Mouse (Mus musculus): ENCODE data around the gene Tubb5. TPM values are rescaled to one million over a fixed set of nuclear protein-coding genes. Genes with fewer than 3 reads are reported as not detected.

Tubb5 gene
- 1,505 and 1,511 TPM in 2 replicates for polyA plus RNA-seq (2016; fragmentation: Nextera tagmentation; extraction: Ambion mirVana)

GRCm38 (mm10) chr17:35838122-35838544, at the start of gene Tubb5:
Gene Tubb5, minus strand, starts transcription at chr17:35838306.
- ATAC-seq (ENCODE audit: low FRiP score), result peak; percentile 80
- Histone ChIP-seq H3K9me3 (replicated peaks) (no peaks in the 10 kb centered on the region), H3K27ac (peak within 1 kb of the TSS; percentile 99), H3K4me1 (peaks cover 44% of the 10 kb centered on the region), H3K4me2 (replicated peaks) (peak within 1 kb of the TSS; percentile 79), H3K9ac (peak within 1 kb of the TSS; percentile 97), H3K4me3 (peak within 1 kb of the TSS; percentile 80), H3K36me3 (peaks cover 36% of the 10 kb centered on the region), H3K27me3 (no peaks in the 10 kb centered on the region)
- WGBS, result under 1% methylated on average over 29 of the region's 29 CpGs

- H3K9ac ChIP-seq, result no peak overlapping the region
- no peaks in the 10 kb centered on the region for H3K9me3 ChIP-seq (replicated peaks)
- H3K4me3 ChIP-seq, result no peak overlapping the region
- peaks cover 97% of the 10 kb centered on the region for H3K36me3 ChIP-seq
- no peaks in the 10 kb centered on the region for H3K27me3 ChIP-seq
- no peak overlapping the region for H3K4me2 ChIP-seq (replicated peaks)
- 94% methylated on average over 11 of the region's 17 CpGs for WGBS
- H3K27ac ChIP-seq, result no peak overlapping the region
- H3K4me1 ChIP-seq, result no peaks in the 10 kb centered on the region
- no peak for ATAC-seq (ENCODE audit: low FRiP score)
These were observed 49.6 kb upstream of the Tubb5 start for GRCm38 (mm10) chr17:35887725-35888124.

- no peak overlapping the region for H3K9ac ChIP-seq
- H3K4me1 ChIP-seq, result peaks cover 11% of the 10 kb centered on the region
- ATAC-seq (ENCODE audit: low FRiP score), result no peak
- H3K36me3 ChIP-seq, result peaks cover 73% of the 10 kb centered on the region
- H3K4me2 ChIP-seq (replicated peaks), result no peak overlapping the region
- no peaks in the 10 kb centered on the region for H3K9me3 ChIP-seq (replicated peaks)
- H3K4me3 ChIP-seq, result no peak overlapping the region
- 94% methylated on average over 14 of the region's 14 CpGs for WGBS
- no peak overlapping the region for H3K27ac ChIP-seq
- H3K27me3 ChIP-seq, result no peaks in the 10 kb centered on the region
These were observed 45.7 kb upstream of the Tubb5 start for GRCm38 (mm10) chr17:35883777-35884176.

- no peaks in the 10 kb centered on the region for H3K9me3 ChIP-seq (replicated peaks)
- H3K9ac ChIP-seq, result no peak overlapping the region
- no peak overlapping the region for H3K27ac ChIP-seq
- peaks cover 11% of the 10 kb centered on the region for H3K4me1 ChIP-seq
- H3K27me3 ChIP-seq, result no peaks in the 10 kb centered on the region
- H3K4me2 ChIP-seq (replicated peaks), result no peak overlapping the region
- ATAC-seq (ENCODE audit: low FRiP score), result no peak
- peaks cover 65% of the 10 kb centered on the region for H3K36me3 ChIP-seq
- WGBS, result 92% methylated on average over 17 of the region's 17 CpGs
- H3K4me3 ChIP-seq, result no peak overlapping the region
These were observed 44.8 kb upstream of the Tubb5 start for GRCm38 (mm10) chr17:35882924-35883323.

GRCm38 (mm10) chr17:35879245-35880057, 41.3 kb upstream of the Tubb5 start, which contains the start of gene Dhx16:
Gene Dhx16, plus strand, starts transcription at chr17:35879819.
- 6% methylated on average over 66 of the region's 66 CpGs for WGBS
- Histone ChIP-seq H3K36me3 (peaks cover 49% of the 10 kb centered on the region), H3K27ac (peak within 1 kb of the TSS; percentile 71), H3K27me3 (no peaks in the 10 kb centered on the region), H3K4me3 (peak within 1 kb of the TSS; percentile 78), H3K4me2 (replicated peaks) (peak within 1 kb of the TSS; percentile 71), H3K9ac (peak within 1 kb of the TSS; percentile 82), H3K9me3 (replicated peaks) (no peaks in the 10 kb centered on the region), H3K4me1 (peaks cover 11% of the 10 kb centered on the region)
- ATAC-seq (ENCODE audit: low FRiP score), result peak; percentile 91

DNA sequence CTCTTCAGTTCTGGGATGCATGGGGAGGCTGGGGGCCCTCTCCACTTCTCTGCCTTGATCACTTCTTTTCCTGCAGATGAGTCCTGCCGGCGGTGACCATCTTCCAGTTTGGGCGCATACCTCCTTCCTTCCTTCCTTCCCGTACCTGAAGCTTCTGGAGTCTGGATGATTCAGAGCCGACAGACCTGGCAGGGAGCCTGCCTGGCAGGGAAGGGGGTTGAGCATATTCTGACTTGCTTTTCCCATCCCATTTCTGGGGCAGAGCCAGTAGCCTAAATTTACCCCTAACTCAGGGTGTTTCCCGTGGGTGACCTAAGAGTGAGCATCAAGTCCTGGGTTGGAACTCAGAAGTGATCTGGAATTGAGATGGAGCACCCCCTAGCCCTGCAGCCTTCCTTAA, 36.6 kb upstream of the Tubb5 start:
- Histone ChIP-seq H3K36me3 (peaks cover 38% of the 10 kb centered on the region), H3K9ac (no peak overlapping the region), H3K27ac (no peak overlapping the region), H3K4me3 (no peak overlapping the region), H3K4me2 (replicated peaks) (no peak overlapping the region), H3K27me3 (no peaks in the 10 kb centered on the region), H3K9me3 (replicated peaks) (peaks cover 6% of the 10 kb centered on the region; the same call in 1 of the 2 replicates), H3K4me1 (peaks cover 34% of the 10 kb centered on the region)
- 95% methylated on average over 6 of the region's 6 CpGs for WGBS
- ATAC-seq (ENCODE audit: low FRiP score), result no peak

GRCm38 (mm10) chr17:35873774-35874519, 35.8 kb upstream of the Tubb5 start:
- WGBS, result 32% methylated on average over 21 of the region's 21 CpGs
- Histone ChIP-seq H3K4me3 (peak overlapping the region; percentile 14; the same call in 1 of the 2 replicates), H3K9me3 (replicated peaks) (peaks cover 6% of the 10 kb centered on the region; the same call in 1 of the 2 replicates), H3K36me3 (peaks cover 38% of the 10 kb centered on the region), H3K4me2 (replicated peaks) (peak overlapping the region; percentile 31), H3K27me3 (no peaks in the 10 kb centered on the region), H3K4me1 (peaks cover 42% of the 10 kb centered on the region), H3K9ac (no peak overlapping the region), H3K27ac (no peak overlapping the region)
- ATAC-seq (ENCODE audit: low FRiP score), result peak; percentile 15

DNA sequence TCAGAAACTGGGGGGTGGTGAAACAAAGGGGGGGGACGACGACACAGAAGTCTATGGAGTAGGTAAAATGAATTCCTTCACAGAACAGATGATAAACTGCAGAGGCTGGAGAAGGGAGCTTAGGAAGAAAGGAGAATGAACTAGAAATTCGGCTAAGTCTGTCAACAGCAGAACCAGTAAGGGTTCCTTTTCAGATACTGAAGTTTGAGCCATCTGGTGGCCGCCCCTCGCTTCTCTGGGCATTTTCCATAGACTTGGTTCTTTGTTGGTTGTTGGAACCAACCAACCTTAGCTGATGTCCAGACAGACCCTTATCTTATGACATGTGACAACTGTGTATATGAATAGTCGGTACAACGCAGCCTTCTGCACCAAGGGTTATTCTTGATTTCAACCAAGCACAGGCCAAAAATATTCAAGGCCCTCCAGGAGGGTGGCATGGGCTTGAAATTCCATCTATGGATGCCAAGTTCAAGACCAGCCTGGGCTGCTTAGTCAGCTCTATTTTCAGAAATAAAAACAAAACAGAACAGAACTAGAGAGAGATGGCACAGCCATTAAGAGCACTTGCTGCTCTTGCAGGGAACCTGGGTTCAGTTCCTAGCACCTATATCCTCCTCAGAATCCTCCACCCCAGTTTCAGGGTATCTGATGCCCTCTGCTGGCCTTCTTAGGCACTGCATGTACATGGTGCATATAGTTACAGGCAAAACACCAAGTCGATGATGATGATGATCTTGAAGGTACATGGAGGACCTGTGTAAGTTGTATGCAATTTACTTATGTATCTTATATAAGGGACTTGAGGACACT, 33.0 kb upstream of the Tubb5 start:
- Histone ChIP-seq H3K4me2 (replicated peaks) (peak overlapping the region; percentile 99), H3K4me3 (peak overlapping the region; percentile 75), H3K27ac (peak overlapping the region; percentile 73; the same call in 1 of the 2 replicates), H3K27me3 (no peaks in the 10 kb centered on the region), H3K36me3 (peaks cover 33% of the 10 kb centered on the region), H3K9ac (no peak overlapping the region), H3K9me3 (replicated peaks) (peaks cover 6% of the 10 kb centered on the region; the same call in 1 of the 2 replicates), H3K4me1 (peaks cover 61% of the 10 kb centered on the region)
- no peak for ATAC-seq (ENCODE audit: low FRiP score)
- WGBS, result 88% methylated on average over 8 of the region's 8 CpGs

GRCm38 (mm10) chr17:35870151-35870883, 32.2 kb upstream of the Tubb5 start:
- Histone ChIP-seq H3K4me2 (replicated peaks) (peak overlapping the region; percentile 99), H3K27me3 (no peaks in the 10 kb centered on the region), H3K9ac (peak overlapping the region; percentile 85), H3K4me3 (peak overlapping the region; percentile 75), H3K9me3 (replicated peaks) (peaks cover 6% of the 10 kb centered on the region; the same call in 1 of the 2 replicates), H3K4me1 (peaks cover 61% of the 10 kb centered on the region), H3K36me3 (peaks cover 28% of the 10 kb centered on the region), H3K27ac (peak overlapping the region; percentile 73)
- WGBS, result 66% methylated on average over 9 of the region's 9 CpGs
- ATAC-seq (ENCODE audit: low FRiP score), result no peak

DNA sequence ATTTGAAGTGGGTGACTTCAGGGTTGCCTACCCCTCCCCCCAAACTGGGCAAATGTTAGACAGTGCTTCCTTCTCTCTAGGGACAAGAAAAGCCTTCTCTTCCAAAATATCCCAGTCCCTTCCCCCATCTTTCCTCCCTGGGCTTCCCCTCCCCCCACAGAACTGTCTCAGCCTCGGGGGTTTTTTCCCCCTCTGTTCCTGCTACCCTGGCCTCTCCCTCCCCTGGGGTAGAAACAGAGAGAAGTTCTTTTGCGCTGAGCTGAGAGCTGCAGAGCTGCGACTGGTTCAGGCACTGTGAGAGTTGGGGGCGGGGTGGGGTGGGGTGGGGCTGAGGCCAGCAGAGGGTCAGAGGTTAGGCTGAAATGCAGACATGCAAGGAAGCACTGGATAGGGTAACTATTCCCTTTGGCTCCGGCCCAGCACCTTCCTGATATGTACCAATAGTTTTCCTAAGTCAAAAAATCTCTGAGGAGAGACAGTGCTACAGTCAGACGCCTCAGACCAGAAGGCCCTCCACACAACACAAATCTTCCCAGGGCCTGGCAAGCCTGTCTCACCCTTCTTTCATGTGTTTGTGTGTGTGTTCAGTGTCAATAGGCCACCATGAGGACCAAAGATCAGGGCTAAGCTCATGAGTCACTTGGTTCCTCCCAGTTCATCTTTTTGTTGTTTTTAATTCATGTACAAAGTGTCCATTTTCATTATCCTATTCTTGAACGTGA, 31.4 kb upstream of the Tubb5 start:
- no peaks in the 10 kb centered on the region for H3K27me3 ChIP-seq
- peak overlapping the region; percentile 99 for H3K4me2 ChIP-seq (replicated peaks)
- peaks cover 20% of the 10 kb centered on the region for H3K36me3 ChIP-seq
- peaks cover 68% of the 10 kb centered on the region for H3K4me1 ChIP-seq
- H3K4me3 ChIP-seq, result peak overlapping the region; percentile 75
- peak overlapping the region; percentile 85 for H3K9ac ChIP-seq
- H3K9me3 ChIP-seq (replicated peaks), result peaks cover 6% of the 10 kb centered on the region; the same call in 1 of the 2 replicates
- peak overlapping the region; percentile 73 for H3K27ac ChIP-seq
- 2% methylated on average over 7 of the region's 7 CpGs for WGBS
- ATAC-seq (ENCODE audit: low FRiP score), result no peak

GRCm38 (mm10) chr17:35868961-35869345, 30.8 kb upstream of the Tubb5 start:
- Histone ChIP-seq H3K9ac (peak overlapping the region; percentile 85), H3K4me1 (peaks cover 70% of the 10 kb centered on the region), H3K4me3 (peak overlapping the region; percentile 75), H3K36me3 (peaks cover 15% of the 10 kb centered on the region), H3K27ac (peak overlapping the region; percentile 73), H3K4me2 (replicated peaks) (peak overlapping the region; percentile 99), H3K9me3 (replicated peaks) (peaks cover 6% of the 10 kb centered on the region; the same call in 1 of the 2 replicates), H3K27me3 (no peaks in the 10 kb centered on the region)
- WGBS, result 1% methylated on average over 7 of the region's 7 CpGs
- ATAC-seq (ENCODE audit: low FRiP score), result no peak
